Mouse (Mus musculus) left cerebral cortex, adult 8-10 months (tissue): ENCODE measurements around the gene Hells. TPM values are rescaled to one million over a fixed set of nuclear protein-coding genes. Genes with fewer than 3 reads are reported as not detected.

ENCODE experiments used
- DNase-seq, 2 experiments: peaks; one replicate each; pipeline ENCODE4 v3.0.0; 2022; ENCODE audit warnings: low spot score in 2 of 2
- total RNA-seq, 4 experiments: library from RNA; stranded (reverse); gene quantifications; 2 replicates each; pipeline ENCODE4 v1.2.4; 2022

Hells gene
- total RNA-seq: 1 to 10 TPM; 3.3 to 4.4 (median 4.0) TPM

- peak in 1 of 2 experiments; percentile 34 for DNase-seq
These were observed at the start of gene Hells for GRCm38 (mm10) chr19:38930788-38931565. TSS of gene Hells (plus strand) at chr19:38930915.

GRCm38 (mm10) chr19:38901146-38902135, 29.3 kb upstream of the Hells start:
- DNase-seq: no peak

GRCm38 (mm10) chr19:38902501-38902900, 28.2 kb upstream of the Hells start:
- no peak for DNase-seq

GRCm38 (mm10) chr19:38913786-38914185, 16.9 kb upstream of the Hells start:
- DNase-seq: no peak

- no peak for DNase-seq
These were observed 15.8 kb upstream of the Hells start for GRCm38 (mm10) chr19:38914926-38915325.

- DNase-seq: no peak
These were observed 15.0 kb upstream of the Hells start for GRCm38 (mm10) chr19:38915677-38916076.

GRCm38 (mm10) chr19:38928481-38929158, 2.1 kb upstream of the Hells start:
- DNase-seq: no peak

- peak in 1 of 2 experiments; percentile 23 for DNase-seq
These were observed 1.1 kb upstream of the Hells start for GRCm38 (mm10) chr19:38929471-38930251.

GRCm38 (mm10) chr19:38930252-38930787, 395 bp upstream of the Hells start:
- peak in 1 of 2 experiments; percentile 42 for DNase-seq

GRCm38 (mm10) chr19:38931566-38931890, 813 bp downstream of the Hells start:
- DNase-seq: no peak

GRCm38 (mm10) chr19:38944590-38945307, 14.0 kb downstream of the Hells start:
- DNase-seq: no peak

- DNase-seq: no peak
These were observed 40.0 kb downstream of the Hells start for GRCm38 (mm10) chr19:38970741-38971140.

GRCm38 (mm10) chr19:38972581-38972980, 41.9 kb downstream of the Hells start:
- no peak for DNase-seq

- no peak for DNase-seq
These were observed 43.0 kb downstream of the Hells start for GRCm38 (mm10) chr19:38973666-38974065.

- DNase-seq: no peak
These were observed 45.6 kb downstream of the Hells start for GRCm38 (mm10) chr19:38976269-38976668.

- peak; percentile 12 to 66 for DNase-seq
These were observed 51.3 kb downstream of the Hells start for GRCm38 (mm10) chr19:38981966-38982365.

GRCm38 (mm10) chr19:38998248-38998647, 67.5 kb downstream of the Hells start:
- DNase-seq: no peak

- no peak for DNase-seq
These were observed 68.0 kb downstream of the Hells start for GRCm38 (mm10) chr19:38998676-38999075.

- no peak for DNase-seq
These were observed 74.4 kb downstream of the Hells start for GRCm38 (mm10) chr19:39005132-39005531.

- DNase-seq: no peak
These were observed 76.0 kb downstream of the Hells start, which contains the start of gene Cyp2c55 for GRCm38 (mm10) chr19:39006715-39007114. TSS of gene Cyp2c55 (plus strand) at chr19:39007019.
